Mouse (Mus musculus) limb, embryonic 12.5 days (tissue): ENCODE measurements around the gene Gal3st4. TPM values are rescaled to one million over a fixed set of nuclear protein-coding genes. Genes with fewer than 3 reads are reported as not detected.
"Not testable (repeated sequence)": the region's sequence is repeated elsewhere in the genome, so short reads cannot be mapped to it uniquely, and the experiment has no call there.

Experiments used
- ATAC-seq: fragments of 200-750 bp; cut with Nextera tagmentation; 2 replicates; pipeline ENCODE4 v1.8.0; 2017; ENCODE audit warnings: low read depth, moderate TSS enrichment; ENCODE audit not compliant: insufficient number of reproducible peaks, insufficient read depth, low FRiP score, low TSS enrichment
- H3K27ac ChIP-seq: fragments of 300-500 bp; sonication (generic); 2 replicates; pipeline ENCODE4 v1.5.1; 2016; ENCODE audit warnings: mild to moderate bottlenecking, moderate library complexity
- H3K27me3 ChIP-seq: fragments of 300-500 bp; sonication (generic); 2 replicates; pipeline ENCODE4 v1.6.1; 2016; ENCODE audit warnings: mild to moderate bottlenecking, moderate library complexity
- H3K36me3 ChIP-seq: fragments of 300-500 bp; sonication (generic); 2 replicates; pipeline ENCODE4 v1.6.1; 2016; ENCODE audit warnings: mild to moderate bottlenecking, moderate library complexity
- H3K4me1 ChIP-seq: fragments of 300-500 bp; sonication (generic); replicated peaks from 2 replicates; pipeline ENCODE4 v1.6.1; 2016
- H3K4me2 ChIP-seq: fragments of 300-500 bp; sonication (generic); 2 replicates; pipeline ENCODE4 v1.6.1; 2016; ENCODE audit warnings: mild to moderate bottlenecking, moderate library complexity
- H3K4me3 ChIP-seq: fragments of 300-500 bp; sonication (generic); replicated peaks from 2 replicates; pipeline ENCODE4 v1.5.1; 2016; ENCODE audit warnings: mild to moderate bottlenecking
- H3K9ac ChIP-seq: fragments of 300-500 bp; sonication (generic); replicated peaks from 2 replicates; pipeline ENCODE4 v1.6.1; 2016; ENCODE audit warnings: mild to moderate bottlenecking, moderate library complexity
- H3K9me3 ChIP-seq: fragments of 300-500 bp; sonication (generic); 2 replicates; pipeline ENCODE4 v1.6.1; 2016; ENCODE audit warnings: mild to moderate bottlenecking, moderate library complexity
- WGBS: fragments of 180-500 bp; shearing (Covaris S2); methylation state at CpG from one replicate; pipeline ENCODE4 v1.1.7; 2016; 5-methylcytosine and 5-hydroxymethylcytosine counted together
- polyA plus RNA-seq: library from polyadenylated mRNA; unstranded; fragments of >200 nt; fragmentation: Nextera tagmentation; extraction: Ambion mirVana; gene quantifications from 2 replicates; pipeline ENCODE4 v1.2.1, GENCODE M21; 2016

The Gal3st4 gene
- polyA plus RNA-seq, 1 experiment from 2014 or later: 4.5 TPM

GRCm38 (mm10) chr5:138216632-138217031, 56.0 kb downstream of the Gal3st4 start:
- H3K27ac ChIP-seq, H3K4me1 ChIP-seq, H3K4me3 ChIP-seq, ATAC-seq, H3K36me3 ChIP-seq, H3K4me2 ChIP-seq, H3K27me3 ChIP-seq, H3K9ac ChIP-seq: not testable (repeated sequence)
- peaks cover 33% of the 10 kb centered on the region for H3K9me3 ChIP-seq
- 96% methylated on average over 13 of the region's 13 CpGs for WGBS

Other genes with a start within 250 kb of the Gal3st4 start
- not detected in 2 replicates for gene Smok3c, start 219.6 kb downstream of the Gal3st4 start, polyA plus RNA-seq
- gene Zkscan1, start 187.8 kb downstream of the Gal3st4 start, polyA plus RNA-seq: 26.8 and 32.1 TPM in 2 replicates
- gene Zscan21, start 155.9 kb downstream of the Gal3st4 start, polyA plus RNA-seq: 78.8 and 80.9 TPM in 2 replicates
- 23.4 and 27.4 TPM in 2 replicates for gene Zfp113, start 117.1 kb downstream of the Gal3st4 start, polyA plus RNA-seq
- 332 and 333 TPM in 2 replicates for gene Cops6, start 111.8 kb downstream of the Gal3st4 start, polyA plus RNA-seq
- gene Ap4m1, start 100.8 kb downstream of the Gal3st4 start, polyA plus RNA-seq: 32.0 and 36.3 TPM in 2 replicates
- 298 and 302 TPM in 2 replicates for gene Mcm7, start 100.4 kb downstream of the Gal3st4 start, polyA plus RNA-seq
- gene Taf6, start 85.4 kb downstream of the Gal3st4 start, polyA plus RNA-seq: 114 and 122 TPM in 2 replicates
- gene Cnpy4, start 85.4 kb downstream of the Gal3st4 start, polyA plus RNA-seq: 57.7 and 64.7 TPM in 2 replicates
- 9.7 and 12.2 TPM in 2 replicates for gene Mblac1, start 78.5 kb downstream of the Gal3st4 start, polyA plus RNA-seq
- gene Nxpe5, start 46.9 kb downstream of the Gal3st4 start, polyA plus RNA-seq: not detected in 2 replicates
- 41.8 and 42.5 TPM in 2 replicates for gene Lamtor4, start 17.4 kb downstream of the Gal3st4 start, polyA plus RNA-seq
- 9.7 and 11.0 TPM in 2 replicates for gene BC037034, start 8.8 kb downstream of the Gal3st4 start, polyA plus RNA-seq
- 0.12 and 0.25 TPM in 2 replicates for gene Gm43720, start 7.1 kb upstream of the Gal3st4 start, polyA plus RNA-seq
- 62.5 and 62.8 TPM in 2 replicates for gene Gpc2, start 7.2 kb upstream of the Gal3st4 start, polyA plus RNA-seq
- gene Stag3, start 7.4 kb upstream of the Gal3st4 start, polyA plus RNA-seq: 8.2 and 9.2 TPM in 2 replicates
- not detected in 2 replicates for gene Pvrig, start 69.1 kb upstream of the Gal3st4 start, polyA plus RNA-seq
- 57.3 and 57.4 TPM in 2 replicates for gene Zfp157, start 168.6 kb upstream of the Gal3st4 start, polyA plus RNA-seq